ENCODE assay signal across 8 mouse cellular contexts in genomic region chr13:54468098-54469011, GRCm38 (mm10). TPM values are rescaled to one million over a fixed set of nuclear protein-coding genes. Genes with fewer than 3 reads are reported as not detected.
A peak's percentile ranks its signal among the peaks of the same experiment; 100 is the strongest.
DNase-seq lines count a peak whose midpoint lies in the region; ATAC-seq and TF ChIP-seq lines count a peak whose summit lies in the region.

TSS of gene Thoc3 (minus strand) at chr13:54468849.

- no peaks in the 10 kb centered on the region for H3K9me3 ChIP-seq in forebrain, embryonic 15.5 days

- WGBS in forebrain, embryonic 15.5 days = under 1% methylated on average over 67 of the region's 67 CpGs
- under 1% methylated on average over 67 of the region's 67 CpGs for WGBS in lung, adult 2 months

- no peaks in the 10 kb centered on the region for H3K27me3 ChIP-seq in forebrain, embryonic 15.5 days

- ATAC-seq in forebrain, embryonic 15.5 days (replicated peaks) = peak; percentile 98
- peak; percentile 88 for ATAC-seq in neutrophil, adult 5-6 weeks (ENCODE audit: extremely low read depth, insufficient number of reproducible peaks, low FRiP score, poor library complexity, severe bottlenecking)

- H3K9ac ChIP-seq in forebrain, embryonic 15.5 days (replicated peaks) = peak within 1 kb of the TSS; percentile 79

- peak within 1 kb of the TSS; percentile 89 for H3K4me2 ChIP-seq in forebrain, embryonic 15.5 days (replicated peaks)

- peaks cover 41% of the 10 kb centered on the region for H3K36me3 ChIP-seq in forebrain, embryonic 15.5 days

- H3K4me3 ChIP-seq in forebrain, embryonic 15.5 days = peak within 1 kb of the TSS; percentile 84
- H3K4me3 ChIP-seq in lung, adult 2 months (replicated peaks; ENCODE audit: extremely low read depth, low read depth, low read length) = peak within 1 kb of the TSS; percentile 89

- H3K4me1 ChIP-seq in forebrain, embryonic 15.5 days = peaks cover 14% of the 10 kb centered on the region
- peaks cover 2% of the 10 kb centered on the region; the same call in 1 of the 2 replicates for H3K4me1 ChIP-seq in lung, adult 2 months (ENCODE audit: control insufficient read depth, insufficient read depth, low read length)

- peak within 1 kb of the TSS; percentile 51; the same call in 1 of the 2 replicates for H3K27ac ChIP-seq in forebrain, embryonic 15.5 days (replicated peaks)

- DNase-seq in ES-CJ7 (ENCODE audit: low read depth, low spot score) = peak; percentile 93
- peak; percentile 86 for DNase-seq in cerebellum, adult 11 months
- peak; percentile 73 for DNase-seq in heart, postnatal 25 days (ENCODE audit: low spot score)
- peak; percentile 89 to 95 for DNase-seq in layer of hippocampus, adult 18-20 months (ENCODE audit: low spot score in 2 of 2)
- peak; percentile 86 for DNase-seq in lung, adult 2 months
- DNase-seq in thymus, adult 18-20 months = peak; percentile 81 to 82

- TF ChIP-seq CTCF in lung, adult 2 months (IDR thresholded peaks at IDR 0.05; ENCODE audit: insufficient read depth, low read length) = no peak

- intact Hi-C loops in heart, postnatal 25 days (cut with DNase I) = loop anchor here (5.0 kb wide), 2 partner anchors 154 to 229 kb away; partner anchors contain the start of gene Faf2

- TF ChIP-seq POLR2A in lung, adult 2 months (IDR thresholded peaks at IDR 0.05; ENCODE audit: borderline replicate concordance, extremely low read depth, low read depth, low read length) = peak; percentile 47; the same call in 1 of the 2 replicates

RNA-seq across cellular contexts. Expression of gene Thoc3, which starts in this region (rescaled TPM):
- polyA plus RNA-seq in forebrain, embryonic 15.5 days (2015; fragmentation: Nextera tagmentation; extraction: Ambion mirVana) = 93.8 and 99.1 TPM in 2 replicates
- total RNA-seq in heart, postnatal 25 days (2021) = 10 to 100 TPM; 17.7 to 23.4 TPM
- 10 to 100 TPM; 27.9 to 41.2 TPM for total RNA-seq in layer of hippocampus, adult 18-20 months (2021)
- 27.8 and 35.6 TPM in 2 replicates for polyA plus RNA-seq in lung, adult 2 months (2012; rRNA removed)
- total RNA-seq in neutrophil, adult 5-6 weeks (2017) = 13.4 and 16.1 TPM in 2 replicates

Comparison
In these comparisons a context has a peak if more than half of its experiments do, and no peak if none do; other contexts are left out.
1. Peak in every context shown above with its lines: DNase-seq, ATAC-seq, H3K4me3 ChIP-seq and H3K27ac ChIP-seq.